8 mouse cellular contexts compared by ENCODE assay signal in genomic region chr3:34773678-34774425, GRCm38 (mm10).
A peak's percentile ranks its signal among the peaks of the same experiment; 100 is the strongest.
DNase-seq lines count a peak whose midpoint lies in the region; ATAC-seq and TF ChIP-seq lines count a peak whose summit lies in the region.

No protein-coding gene starts in this region.

- 0 out of 2 replicates have a peak overlapping the region, but pooled peaks have one; percentile 17 for H3K27ac ChIP-seq in embryonic facial prominence, embryonic 15.5 days (replicated peaks)
- H3K27ac ChIP-seq in intestine, embryonic 16.5 days (ENCODE audit: low read length), result no peak overlapping the region
- H3K27ac ChIP-seq in liver, postnatal 0 days (ENCODE audit: low read depth), result no peak overlapping the region

- no peak overlapping the region for H3K9ac ChIP-seq in embryonic facial prominence, embryonic 15.5 days
- no peak overlapping the region for H3K9ac ChIP-seq in intestine, embryonic 16.5 days (ENCODE audit: low read depth, low read length)
- no peak overlapping the region for H3K9ac ChIP-seq in liver, postnatal 0 days (replicated peaks)

- ATAC-seq in embryonic facial prominence, embryonic 15.5 days (ENCODE audit: insufficient number of reproducible peaks, low FRiP score, low TSS enrichment, low read depth), result peak; percentile 68; the same call in 1 of the 2 replicates
- no peak for ATAC-seq in intestine, embryonic 16.5 days
- no peak for ATAC-seq in liver, postnatal 0 days

- peak; percentile 59 for DNase-seq in kidney, postnatal 10 days
- no peak for DNase-seq in kidney, postnatal 25 days
- peak; percentile 12 to 17 for DNase-seq in adrenal gland, postnatal 36 days
- peak; percentile 13 for DNase-seq in right cerebral cortex, postnatal 25 days
- DNase-seq in cerebellum, postnatal 4 days (ENCODE audit: low spot score in 2 of 2), result no peak
- DNase-seq in liver, postnatal 0 days, result no peak

- 14% methylated on average over 23 of the region's 23 CpGs for WGBS in embryonic facial prominence, embryonic 15.5 days
- WGBS in intestine, embryonic 16.5 days, result 20% methylated on average over 23 of the region's 23 CpGs
- WGBS in liver, postnatal 0 days (ENCODE audit: insufficient replicate concordance), result 31% methylated on average over 23 of the region's 23 CpGs

- no peaks in the 10 kb centered on the region for H3K9me3 ChIP-seq in embryonic facial prominence, embryonic 15.5 days (replicated peaks)
- H3K9me3 ChIP-seq in intestine, embryonic 16.5 days (ENCODE audit: control insufficient read depth, low read length), result no peaks in the 10 kb centered on the region
- no peaks in the 10 kb centered on the region for H3K9me3 ChIP-seq in liver, postnatal 0 days (ENCODE audit: low read length)

- no peaks in the 10 kb centered on the region for H3K27me3 ChIP-seq in embryonic facial prominence, embryonic 15.5 days
- H3K27me3 ChIP-seq in intestine, embryonic 16.5 days (replicated peaks; ENCODE audit: control insufficient read depth, insufficient read depth, low read length), result no peaks in the 10 kb centered on the region
- no peaks in the 10 kb centered on the region for H3K27me3 ChIP-seq in liver, postnatal 0 days (ENCODE audit: insufficient read depth, low read length)

- H3K4me2 ChIP-seq in embryonic facial prominence, embryonic 15.5 days (replicated peaks), result peak overlapping the region; percentile 34
- 0 out of 2 replicates have a peak overlapping the region, but pooled peaks have one; percentile 21 for H3K4me2 ChIP-seq in intestine, embryonic 16.5 days (ENCODE audit: low read depth, low read length)
- H3K4me2 ChIP-seq in liver, postnatal 0 days (ENCODE audit: low read depth, low read length), result no peak overlapping the region

- TF ChIP-seq CTCF in liver, postnatal 0 days (IDR thresholded peaks at IDR 0.05; ENCODE audit: low read depth), result no peak

- H3K4me3 ChIP-seq in embryonic facial prominence, embryonic 15.5 days (replicated peaks), result peak overlapping the region; percentile 11; the same call in 1 of the 2 replicates
- no peak overlapping the region for H3K4me3 ChIP-seq in intestine, embryonic 16.5 days (ENCODE audit: low read length)
- H3K4me3 ChIP-seq in liver, postnatal 0 days (ENCODE audit: low read depth, low read length), result no peak overlapping the region

- H3K36me3 ChIP-seq in embryonic facial prominence, embryonic 15.5 days, result no peaks in the 10 kb centered on the region
- no peaks in the 10 kb centered on the region for H3K36me3 ChIP-seq in intestine, embryonic 16.5 days (ENCODE audit: control insufficient read depth, insufficient read depth, low read length)
- H3K36me3 ChIP-seq in liver, postnatal 0 days (replicated peaks; ENCODE audit: insufficient read depth, low read length), result no peaks in the 10 kb centered on the region

- no peak for TF ChIP-seq EP300 in liver, postnatal 0 days (IDR thresholded peaks at IDR 0.05; ENCODE audit: low read depth)

- H3K4me1 ChIP-seq in embryonic facial prominence, embryonic 15.5 days, result peaks cover 8% of the 10 kb centered on the region; the same call in 1 of the 2 replicates
- H3K4me1 ChIP-seq in intestine, embryonic 16.5 days (ENCODE audit: control insufficient read depth, insufficient read depth, low read length), result no peaks in the 10 kb centered on the region
- H3K4me1 ChIP-seq in liver, postnatal 0 days (ENCODE audit: insufficient read depth), result no peaks in the 10 kb centered on the region

Comparison
In these comparisons a context has a peak if more than half of its experiments do, and no peak if none do; other contexts are left out.
1. DNase-seq: peak in kidney, postnatal 10 days (single experiment), adrenal gland, postnatal 36 days (2 of 2) and right cerebral cortex, postnatal 25 days (single experiment); none in kidney, postnatal 25 days (0 of 2), cerebellum, postnatal 4 days (0 of 2) and liver, postnatal 0 days (single experiment).